Mouse (Mus musculus) testis, adult 2 months (tissue): ENCODE data around the gene Efcab11. TPM values are rescaled to one million over a fixed set of nuclear protein-coding genes. Genes with fewer than 3 reads are reported as not detected.

Source experiments
- H3K27ac ChIP-seq: fragments of 200-500 bp; 2 replicates; pipeline ENCODE4 v1.5.1; 2012; ENCODE audit warnings: low read depth, low read length; ENCODE audit not compliant: control insufficient read depth, insufficient read depth
- H3K27me3 ChIP-seq: fragments of 200-500 bp; 2 replicates; pipeline ENCODE4 v1.6.1; 2012; ENCODE audit warnings: mild to moderate bottlenecking, low read length, moderate library complexity; ENCODE audit not compliant: control insufficient read depth, insufficient read depth
- H3K36me3 ChIP-seq: fragments of 200-500 bp; 2 replicates; pipeline ENCODE4 v1.6.1; 2012; ENCODE audit warnings: mild to moderate bottlenecking, low read length; ENCODE audit not compliant: control insufficient read depth, insufficient read depth
- H3K4me1 ChIP-seq: fragments of 200-500 bp; 2 replicates; pipeline ENCODE4 v1.6.1; 2012; ENCODE audit warnings: low read length; ENCODE audit not compliant: control insufficient read depth, insufficient read depth
- H3K4me3 ChIP-seq: fragments of 200-500 bp; 2 replicates; pipeline ENCODE4 v1.5.1; 2012; ENCODE audit warnings: low read depth, mild to moderate bottlenecking, low read length, moderate library complexity, mixed read lengths; ENCODE audit not compliant: control insufficient read depth
- CTCF ChIP-seq: fragments of 200-500 bp; IDR thresholded peaks from 2 replicates; pipeline ENCODE4 v1.5.1; 2012; ENCODE audit warnings: low read depth, mild to moderate bottlenecking, inconsistent platforms, low read length, moderate library complexity; ENCODE audit not compliant: control insufficient read depth, insufficient read depth, insufficient replicate concordance
- POLR2A ChIP-seq: fragments of 200-500 bp; IDR thresholded peaks from 2 replicates; pipeline ENCODE4 v1.6.1; 2012; ENCODE audit warnings: low read depth, mild to moderate bottlenecking, inconsistent platforms, low read length, moderate library complexity; ENCODE audit not compliant: control insufficient read depth
- polyA plus RNA-seq: library from polyadenylated mRNA; depleted of rRNA; stranded (reverse); fragments of >200 nt; gene quantifications from 2 replicates; pipeline ENCODE4 v1.2.3, GENCODE M21; 2012

Gene Efcab11
- polyA plus RNA-seq, 1 experiment = 7.1 TPM

DNA sequence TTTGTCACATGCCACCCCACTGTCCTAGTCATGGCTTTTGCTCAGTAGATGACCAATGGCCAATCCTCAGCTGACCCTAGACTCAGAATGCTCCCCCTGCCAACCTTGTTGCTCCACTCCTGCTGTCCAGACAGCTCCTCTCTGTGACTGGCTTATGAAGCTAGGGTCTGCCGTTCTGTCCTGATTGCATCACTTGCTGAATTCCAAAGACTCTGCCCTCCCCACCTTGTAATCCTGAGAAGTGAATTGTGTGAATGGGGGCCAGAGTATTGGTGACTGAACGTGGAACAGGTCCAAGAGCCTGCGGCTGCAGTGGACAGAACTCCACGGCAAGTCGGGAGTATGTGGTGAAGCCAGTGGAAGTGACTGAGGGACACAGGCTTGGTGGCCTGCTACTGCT, 145.0 kb downstream of the Efcab11 start:
- no peaks in the 10 kb centered on the region for H3K27me3 ChIP-seq
- no peak for TF ChIP-seq CTCF
- no peak for TF ChIP-seq POLR2A
- no peak overlapping the region for H3K27ac ChIP-seq
- no peak overlapping the region for H3K4me3 ChIP-seq
- no peaks in the 10 kb centered on the region for H3K4me1 ChIP-seq
- no peaks in the 10 kb centered on the region for H3K36me3 ChIP-seq

- TF ChIP-seq POLR2A = no peak
- no peak for TF ChIP-seq CTCF
- no peaks in the 10 kb centered on the region for H3K36me3 ChIP-seq
Measured at GRCm38 (mm10) chr12:99738256-99738655, 146.0 kb downstream of the Efcab11 start.

DNA sequence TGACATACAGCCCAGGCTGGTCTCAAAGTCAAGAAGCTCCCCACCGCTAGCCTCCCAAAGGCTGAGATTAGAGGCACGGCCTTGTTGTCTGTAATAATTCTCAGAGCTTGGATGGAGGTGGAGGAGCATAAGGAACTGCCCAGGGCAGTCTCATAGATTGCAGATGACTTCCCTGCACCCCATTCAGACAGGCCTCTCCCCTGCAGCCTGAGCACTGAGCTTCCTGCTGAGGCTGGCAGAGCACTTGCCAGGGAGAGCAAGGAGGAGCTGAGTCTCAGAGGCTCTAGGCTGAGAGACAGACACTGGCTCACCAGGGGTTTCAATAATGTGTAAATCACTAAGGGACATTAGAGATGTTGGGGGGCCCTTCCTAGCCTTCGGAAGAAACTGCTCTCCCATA, 147.3 kb downstream of the Efcab11 start:
- TF ChIP-seq CTCF (no peak), POLR2A (no peak)
- no peaks in the 10 kb centered on the region for H3K27me3 ChIP-seq
- no peak overlapping the region for H3K4me3 ChIP-seq
- no peaks in the 10 kb centered on the region for H3K36me3 ChIP-seq
- no peak overlapping the region for H3K27ac ChIP-seq
- no peaks in the 10 kb centered on the region for H3K4me1 ChIP-seq

More at GRCm38 (mm10) chr12:99738256-99738655, 146.0 kb downstream of the Efcab11 start:
- Histone ChIP-seq H3K4me1 (no peaks in the 10 kb centered on the region), H3K27ac (no peak overlapping the region), H3K4me3 (no peak overlapping the region), H3K27me3 (no peaks in the 10 kb centered on the region)

DNA sequence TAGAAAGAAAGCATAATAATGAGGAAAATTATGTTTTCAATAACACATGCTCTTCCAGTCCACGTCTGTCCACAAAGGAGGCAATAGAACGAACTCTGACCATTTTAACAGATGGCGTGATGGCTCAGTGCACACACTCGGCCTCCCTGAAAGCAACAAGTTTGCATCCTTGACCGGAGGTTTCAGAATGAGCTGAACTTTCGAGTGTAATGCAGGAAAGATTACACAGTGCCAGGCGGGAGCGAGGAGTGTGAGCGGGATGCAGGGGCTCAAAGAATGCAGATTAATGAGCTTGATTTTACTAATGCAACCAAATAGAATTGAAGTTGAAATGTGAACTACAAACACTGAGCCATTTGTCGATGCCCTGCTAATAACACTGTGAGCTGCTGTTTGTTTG, 149.1 kb downstream of the Efcab11 start:
- no peak for TF ChIP-seq CTCF
- TF ChIP-seq POLR2A = no peak

GRCm38 (mm10) chr12:99724206-99724605, 160.0 kb downstream of the Efcab11 start:
- H3K4me3 ChIP-seq = no peak overlapping the region
- no peaks in the 10 kb centered on the region for H3K4me1 ChIP-seq
- H3K36me3 ChIP-seq = no peaks in the 10 kb centered on the region
- no peak for TF ChIP-seq CTCF
- TF ChIP-seq POLR2A = no peak
- H3K27me3 ChIP-seq = no peaks in the 10 kb centered on the region
- no peak overlapping the region for H3K27ac ChIP-seq

More for the DNA sequence above, 149.1 kb downstream of the Efcab11 start:
- H3K4me1 ChIP-seq = no peaks in the 10 kb centered on the region
- no peaks in the 10 kb centered on the region for H3K36me3 ChIP-seq
- no peak overlapping the region for H3K4me3 ChIP-seq
- no peak overlapping the region for H3K27ac ChIP-seq
- H3K27me3 ChIP-seq = no peaks in the 10 kb centered on the region

- TF ChIP-seq CTCF (no peak), POLR2A (no peak)
- no peaks in the 10 kb centered on the region for H3K4me1 ChIP-seq
- H3K4me3 ChIP-seq = no peak overlapping the region
Measured at GRCm38 (mm10) chr12:99723791-99724190, 160.4 kb downstream of the Efcab11 start.

GRCm38 (mm10) chr12:99721318-99721717, 162.9 kb downstream of the Efcab11 start:
- Histone ChIP-seq H3K27ac (no peak overlapping the region), H3K4me1 (no peaks in the 10 kb centered on the region), H3K27me3 (no peaks in the 10 kb centered on the region), H3K4me3 (no peak overlapping the region), H3K36me3 (no peaks in the 10 kb centered on the region; the same call in 1 of the 2 replicates)
- TF ChIP-seq POLR2A (no peak), CTCF (no peak)

More at GRCm38 (mm10) chr12:99723791-99724190, 160.4 kb downstream of the Efcab11 start:
- no peak overlapping the region for H3K27ac ChIP-seq
- no peaks in the 10 kb centered on the region for H3K27me3 ChIP-seq
- H3K36me3 ChIP-seq = no peaks in the 10 kb centered on the region

DNA sequence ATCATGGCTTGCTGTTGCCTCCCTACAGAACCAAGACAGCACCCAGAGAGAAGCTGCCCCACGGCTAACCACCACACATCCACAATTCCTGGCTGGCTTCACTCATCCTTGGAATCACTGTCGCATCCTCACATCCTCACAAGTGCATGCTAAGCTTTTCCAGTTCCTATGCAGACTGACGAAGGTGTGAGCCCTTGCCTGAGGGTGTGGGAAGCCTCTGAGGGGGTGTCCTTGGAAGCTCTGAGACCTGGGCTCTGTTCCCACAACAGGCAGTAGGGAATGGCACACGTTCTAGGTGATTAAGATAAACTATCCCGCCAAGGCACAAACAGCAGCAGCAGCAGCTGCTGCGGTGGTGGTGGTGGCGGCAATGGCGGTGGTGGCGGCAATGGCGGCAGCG, 164.5 kb downstream of the Efcab11 start:
- H3K27ac ChIP-seq = no peak overlapping the region
- no peak overlapping the region for H3K4me3 ChIP-seq
- H3K27me3 ChIP-seq = no peaks in the 10 kb centered on the region
- TF ChIP-seq POLR2A (no peak), CTCF (no peak)
- H3K36me3 ChIP-seq = no peaks in the 10 kb centered on the region; the same call in 1 of the 2 replicates
- no peaks in the 10 kb centered on the region for H3K4me1 ChIP-seq
